Mouse (Mus musculus) left cerebral cortex, adult 2 months (tissue): Measurements from ENCODE around the gene Noto. TPM values are rescaled to one million over a fixed set of nuclear protein-coding genes. Genes with fewer than 3 reads are reported as not detected.
"Not testable (repeated sequence)": the region's sequence is repeated elsewhere in the genome, so short reads cannot be mapped to it uniquely, and the experiment has no call there.

ENCODE experiments used
- DNase-seq, 2 experiments: peaks; one replicate each; pipeline ENCODE4 v3.0.0; 2021 to 2022; ENCODE audit warnings: low spot score in 2 of 2, mixed read lengths in 1 of 2; ENCODE audit errors: extremely low spot score in 1 of 2
- H3K27ac ChIP-seq: fragments of 200-600 bp; 2 replicates; pipeline ENCODE4 v1.8.1; 2022
- H3K4me3 ChIP-seq: fragments of 200-600 bp; 2 replicates; pipeline ENCODE4 v1.8.1; 2022
- CTCF ChIP-seq: fragments of 200-600 bp; IDR thresholded peaks from 2 replicates; pipeline ENCODE4 v1.8.1; 2022; ENCODE audit warnings: antibody characterized with exemption, mild to moderate bottlenecking, moderate library complexity
- intact Hi-C: fragments of 180-260 bp; cut with DNase I; formaldehyde crosslinking; loops from one replicate; pipeline ENCODE4 v1.15.1; 2025
- total RNA-seq, 2 experiments: library from RNA; stranded (reverse); gene quantifications; 2 replicates each; pipeline ENCODE4 v1.2.3; 2021

Gene Noto
- total RNA-seq, 2 experiments from 2014 or later = not detected

DNA sequence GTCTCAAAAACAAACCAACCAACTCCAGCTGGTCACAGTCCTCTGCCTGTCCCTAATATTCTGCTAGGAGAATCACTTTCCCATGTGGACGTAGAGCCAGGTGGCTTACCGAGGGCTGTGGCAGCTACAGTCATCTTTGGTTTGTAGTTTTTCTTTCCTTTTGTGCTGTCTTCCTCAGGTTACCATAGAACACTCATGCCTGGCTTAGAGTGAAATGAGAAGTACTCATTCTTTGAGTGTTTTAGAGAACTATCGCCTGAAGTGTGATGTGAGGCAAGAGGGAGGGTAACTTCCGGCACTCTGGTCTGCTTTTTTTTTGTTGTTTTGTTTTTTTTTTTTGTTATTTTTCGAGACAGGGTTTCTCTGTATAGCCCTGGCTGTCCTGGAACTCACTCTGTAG lies 10.2 kb downstream of the Noto start:
- no peak for DNase-seq
- intact Hi-C loops = no loop called here
- Histone ChIP-seq H3K4me3 (no peak overlapping the region), H3K27ac (no peak overlapping the region)
- no peak for TF ChIP-seq CTCF

DNA sequence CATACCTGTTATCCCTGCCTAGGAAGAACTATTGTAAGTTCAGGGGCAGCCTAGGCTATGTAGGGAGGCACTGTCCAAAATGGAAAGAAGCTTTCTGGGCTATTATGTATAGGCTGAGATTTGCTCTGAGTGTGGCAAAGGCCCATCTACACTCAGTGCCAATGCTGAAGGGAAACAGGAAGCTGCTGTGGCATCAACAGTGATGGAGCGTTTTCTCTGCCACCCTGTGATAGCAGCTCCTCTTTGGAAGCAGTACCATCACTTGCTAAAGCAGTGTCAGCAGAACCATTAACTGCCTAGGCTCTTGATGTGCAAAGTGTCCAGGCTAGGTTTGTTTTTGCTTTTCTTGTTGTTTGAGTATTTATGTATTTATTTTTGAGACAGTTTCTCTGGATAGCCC lies 12.5 kb downstream of the Noto start:
- H3K4me3 ChIP-seq = no peak overlapping the region
- H3K27ac ChIP-seq = no peak overlapping the region
- no peak for TF ChIP-seq CTCF
- intact Hi-C loops = no loop called here
- DNase-seq = no peak

DNA sequence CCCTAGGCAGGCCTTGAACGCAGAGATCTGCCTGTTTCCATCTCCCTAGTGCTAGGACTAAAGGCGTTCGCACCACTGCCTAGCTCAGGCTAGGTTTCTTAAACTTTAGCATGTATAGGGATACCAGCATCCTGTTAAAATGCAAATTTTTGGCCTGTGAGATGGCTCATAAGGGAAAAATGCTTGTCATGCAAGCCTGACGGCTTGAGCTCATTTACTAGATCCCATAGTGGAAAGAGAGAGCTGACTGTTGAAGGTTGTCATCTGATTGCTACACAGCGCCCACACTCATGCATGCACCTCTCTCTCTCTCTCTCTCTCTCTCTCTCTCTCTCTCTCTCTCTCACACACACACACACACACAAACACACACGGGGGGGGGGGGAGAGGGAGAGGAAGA lies 12.9 kb downstream of the Noto start:
- intact Hi-C loops = no loop called here
- DNase-seq = no peak
- no peak for TF ChIP-seq CTCF
- no peak overlapping the region for H3K27ac ChIP-seq
- no peak overlapping the region for H3K4me3 ChIP-seq

DNA sequence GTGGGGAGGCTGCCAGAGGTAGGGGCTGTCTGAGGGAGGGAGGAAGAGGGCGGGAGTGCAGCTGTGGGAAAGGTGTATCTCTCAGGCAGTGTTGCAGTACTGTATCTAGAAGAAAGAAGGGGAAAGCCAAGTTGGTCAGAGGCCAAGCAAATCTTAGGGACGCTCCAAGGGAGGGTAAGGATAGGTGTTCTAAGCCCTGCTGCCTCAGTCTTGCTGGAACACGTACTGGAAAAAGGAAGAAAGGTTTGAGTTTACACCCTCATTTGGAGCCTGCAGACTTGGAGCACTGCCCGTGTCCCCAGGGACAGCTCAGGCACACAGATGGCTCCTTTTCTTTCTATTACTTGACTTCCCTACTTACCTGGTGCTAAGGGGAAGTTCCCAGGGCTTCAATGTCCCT lies 17.5 kb downstream of the Noto start:
- H3K27ac ChIP-seq = no peak overlapping the region
- TF ChIP-seq CTCF = no peak
- no peak overlapping the region for H3K4me3 ChIP-seq
- DNase-seq = no peak
- intact Hi-C loops = no loop called here

DNA sequence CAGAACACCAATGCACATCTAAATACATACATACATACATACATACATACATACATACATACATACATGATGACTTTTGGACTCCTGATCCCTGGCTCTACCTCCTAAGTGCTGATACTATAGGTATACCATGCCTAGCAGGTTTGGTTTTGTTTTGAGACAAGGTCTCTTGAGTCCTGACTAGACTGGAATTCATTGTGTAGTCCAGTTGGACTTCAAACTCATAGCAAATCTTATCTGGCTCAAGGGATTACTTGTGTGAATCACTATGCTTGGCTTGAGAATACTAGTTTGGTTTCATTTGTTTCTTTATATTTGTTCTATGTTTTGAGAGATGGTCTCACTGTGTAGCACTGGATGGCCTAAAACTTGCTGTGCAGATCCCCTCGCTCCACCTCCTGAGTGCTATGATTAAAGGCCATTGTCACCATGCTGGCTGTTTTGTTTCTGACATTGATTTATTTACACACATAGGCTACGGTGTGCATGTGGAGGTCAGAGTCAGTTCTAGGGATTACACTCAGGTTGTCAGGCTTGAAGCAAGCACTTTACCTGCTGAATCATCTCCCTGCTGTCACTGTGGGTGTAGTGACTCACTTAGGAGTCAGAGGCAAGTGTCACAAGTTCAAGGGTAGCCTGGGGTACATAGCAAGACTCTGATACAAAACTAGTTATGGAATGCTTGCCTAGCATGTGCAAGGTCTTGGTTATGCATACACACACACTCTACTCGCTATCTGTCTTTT lies 20.0 kb downstream of the Noto start:
- TF ChIP-seq CTCF = no peak
- peak overlapping the region; percentile 15; the same call in 1 of the 2 replicates for H3K27ac ChIP-seq
- intact Hi-C loops = no loop called here

DNA sequence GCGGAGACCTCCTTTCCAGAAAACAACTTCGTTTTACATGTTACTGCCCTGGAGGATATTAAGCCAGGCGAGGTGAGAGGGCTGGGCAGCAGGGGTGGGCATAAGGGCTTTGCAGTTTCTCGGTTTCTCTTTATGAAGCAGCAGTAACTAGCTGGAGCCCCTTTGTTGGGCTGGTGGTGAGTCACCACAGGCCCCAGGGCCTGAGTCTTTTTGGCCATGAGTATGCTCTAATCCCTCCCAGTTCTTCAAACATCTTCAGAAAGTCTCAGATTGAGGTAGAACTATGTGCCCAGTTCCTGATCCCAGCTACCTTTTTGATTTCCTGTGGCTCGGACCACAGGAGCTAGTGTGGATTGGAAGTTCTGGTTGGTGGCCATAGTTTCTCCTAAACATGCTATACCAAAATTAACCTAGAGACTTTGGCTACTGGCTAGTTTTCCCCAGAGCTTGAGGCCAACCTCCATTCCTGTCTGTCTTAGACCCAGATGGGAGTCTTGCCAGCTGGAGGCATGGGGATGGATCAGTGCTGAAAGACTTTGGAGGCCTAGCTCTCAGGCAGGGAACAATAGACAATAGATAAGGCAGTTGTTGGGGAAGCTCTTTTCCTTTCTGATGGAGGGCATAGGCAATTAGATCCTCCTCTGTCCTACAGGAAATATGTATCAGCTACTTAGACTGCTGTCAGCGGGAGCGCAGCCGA lies 20.7 kb downstream of the Noto start:
- no peak for TF ChIP-seq CTCF
- Histone ChIP-seq H3K4me3 (no peak overlapping the region), H3K27ac (no peak overlapping the region)
- intact Hi-C loops = no loop called here
- no peak for DNase-seq

More for the DNA sequence above, 20.0 kb downstream of the Noto start:
- DNase-seq = no peak
- H3K4me3 ChIP-seq = no peak overlapping the region

DNA sequence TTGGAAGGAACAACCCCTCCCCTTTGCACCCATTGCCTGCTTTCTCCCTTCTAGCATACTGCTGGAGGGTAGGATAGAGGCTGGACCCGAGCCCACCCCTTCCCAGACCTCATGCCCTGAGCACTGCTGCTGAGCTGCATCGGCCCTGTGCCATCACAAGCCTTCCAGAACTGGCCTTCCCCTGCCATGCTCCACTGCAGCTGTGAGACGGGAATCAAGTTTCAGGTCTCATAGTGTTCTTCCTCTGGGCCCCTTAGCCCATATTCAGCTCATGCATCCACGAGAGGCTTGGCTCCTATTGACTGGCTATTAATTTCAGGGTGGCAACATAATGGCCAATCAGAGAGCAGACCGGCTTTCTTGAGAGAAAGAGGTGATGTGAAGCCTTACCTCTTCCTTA lies 21.6 kb downstream of the Noto start:
- DNase-seq = no peak
- TF ChIP-seq CTCF = no peak
- Histone ChIP-seq H3K27ac (no peak overlapping the region), H3K4me3 (no peak overlapping the region)
- intact Hi-C loops = no loop called here

DNA sequence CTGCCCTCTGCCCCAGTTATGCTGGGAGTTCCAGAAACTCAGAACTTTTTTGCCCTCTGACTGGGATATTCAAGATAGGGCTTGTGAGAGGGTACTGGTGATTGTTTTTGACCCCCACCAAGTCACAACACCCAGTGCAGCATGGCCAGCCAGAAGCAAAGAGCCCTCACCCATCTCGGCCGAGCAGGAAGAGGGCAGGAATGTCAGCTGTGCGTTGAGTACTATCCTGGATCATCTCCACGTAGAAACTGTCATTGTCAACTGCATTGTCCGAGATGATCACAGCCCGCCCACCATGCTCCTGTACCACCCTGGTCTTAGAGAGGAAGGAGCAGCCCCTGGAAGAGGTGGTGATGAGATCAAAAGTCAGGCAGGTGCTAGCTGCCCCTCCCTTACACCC lies 23.7 kb downstream of the Noto start:
- no peak for TF ChIP-seq CTCF
- Histone ChIP-seq H3K27ac (no peak overlapping the region), H3K4me3 (no peak overlapping the region)
- intact Hi-C loops = no loop called here
- no peak for DNase-seq

DNA sequence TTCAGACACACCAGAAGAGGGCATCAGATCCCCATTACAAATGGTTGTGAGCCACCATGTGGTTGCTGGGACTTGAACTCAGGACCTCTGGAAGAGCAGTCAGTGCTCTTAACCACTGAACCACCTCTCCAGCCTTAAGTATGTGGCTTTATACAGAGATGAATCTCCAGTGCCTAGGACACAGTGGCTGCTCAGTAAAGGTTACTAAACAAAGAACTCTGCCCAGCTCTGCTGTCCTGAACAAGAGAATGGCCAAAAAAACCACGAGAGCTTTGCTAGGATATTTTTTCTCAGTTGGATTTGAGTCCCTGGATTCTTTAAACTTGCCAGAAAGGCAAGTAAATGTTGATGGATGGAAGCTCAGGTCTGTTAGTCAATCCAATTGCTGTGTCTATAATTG lies 26.5 kb downstream of the Noto start:
- DNase-seq = not testable (repeated sequence)
- intact Hi-C loops = loop anchor here (5.0 kb wide), 3 partner anchors 62 to 467 kb away; partner anchors contain the start of genes Alms1, Egr4 and Nat8f1
- 0 out of 2 replicates have a peak overlapping the region, but pooled peaks have one; percentile 4 for H3K27ac ChIP-seq
- peak overlapping the region; percentile 72; the same call in 1 of the 2 replicates for H3K4me3 ChIP-seq

DNA sequence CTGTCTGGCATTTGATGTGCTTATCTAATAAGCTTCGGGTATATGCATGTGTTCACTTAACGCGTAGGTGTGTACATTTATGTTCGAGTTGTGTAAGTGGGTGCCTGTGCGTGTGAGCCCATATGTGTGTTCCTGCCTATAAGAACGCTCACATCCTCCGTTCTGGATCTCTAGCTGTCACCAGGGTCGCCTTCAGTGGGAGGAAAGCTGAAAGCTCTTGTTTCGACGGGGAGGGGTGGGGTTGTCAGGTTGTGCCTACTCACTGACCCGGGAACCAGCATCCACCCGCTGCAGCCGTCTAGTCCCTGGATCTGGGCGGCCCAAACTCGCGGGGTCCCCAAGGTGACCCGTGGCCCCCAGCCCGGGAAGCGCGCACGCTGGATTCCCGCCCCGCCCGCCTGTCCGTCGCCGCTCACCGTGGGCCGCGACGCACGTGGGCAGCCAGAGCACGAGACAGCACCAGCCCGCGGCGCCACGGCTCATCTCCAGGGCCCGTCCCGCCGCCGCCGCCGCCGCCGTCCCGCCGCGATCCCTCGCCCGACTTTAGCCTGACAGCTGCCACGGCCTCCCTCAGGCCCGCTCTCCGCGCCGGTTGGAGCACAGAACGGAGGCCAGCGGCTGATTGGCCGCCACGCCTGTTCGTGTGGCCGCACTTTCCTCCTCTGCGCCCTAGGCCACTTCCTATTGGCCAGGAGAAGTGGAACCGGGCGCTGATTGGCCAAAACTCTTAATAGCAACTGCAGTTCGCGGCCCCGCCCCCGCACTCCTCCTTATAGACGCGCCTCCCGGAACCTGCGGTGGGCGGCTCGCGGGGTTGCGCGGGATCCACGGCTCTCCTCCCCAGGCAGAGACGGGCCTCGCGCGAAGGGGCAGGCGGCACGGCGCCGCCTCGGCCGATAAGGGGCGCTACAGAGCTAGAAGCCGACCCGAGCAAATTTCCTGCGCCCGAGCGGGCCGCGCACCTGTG lies 27.3 kb downstream of the Noto start, which contains the start of gene Cct7:
TSS of gene Cct7 (plus strand) at position 818 of the 967 bp plus-strand sequence.
- Histone ChIP-seq H3K4me3 (peak within 1 kb of the TSS; percentile 72), H3K27ac (peak within 1 kb of the TSS; percentile 91)
- intact Hi-C loops = loop anchor here (5.0 kb wide), 3 partner anchors 61 to 466 kb away; partner anchors contain the start of genes Alms1, Egr4 and Nat8f1
- peak; percentile 99 for DNase-seq
- TF ChIP-seq CTCF = peak; percentile 78

DNA sequence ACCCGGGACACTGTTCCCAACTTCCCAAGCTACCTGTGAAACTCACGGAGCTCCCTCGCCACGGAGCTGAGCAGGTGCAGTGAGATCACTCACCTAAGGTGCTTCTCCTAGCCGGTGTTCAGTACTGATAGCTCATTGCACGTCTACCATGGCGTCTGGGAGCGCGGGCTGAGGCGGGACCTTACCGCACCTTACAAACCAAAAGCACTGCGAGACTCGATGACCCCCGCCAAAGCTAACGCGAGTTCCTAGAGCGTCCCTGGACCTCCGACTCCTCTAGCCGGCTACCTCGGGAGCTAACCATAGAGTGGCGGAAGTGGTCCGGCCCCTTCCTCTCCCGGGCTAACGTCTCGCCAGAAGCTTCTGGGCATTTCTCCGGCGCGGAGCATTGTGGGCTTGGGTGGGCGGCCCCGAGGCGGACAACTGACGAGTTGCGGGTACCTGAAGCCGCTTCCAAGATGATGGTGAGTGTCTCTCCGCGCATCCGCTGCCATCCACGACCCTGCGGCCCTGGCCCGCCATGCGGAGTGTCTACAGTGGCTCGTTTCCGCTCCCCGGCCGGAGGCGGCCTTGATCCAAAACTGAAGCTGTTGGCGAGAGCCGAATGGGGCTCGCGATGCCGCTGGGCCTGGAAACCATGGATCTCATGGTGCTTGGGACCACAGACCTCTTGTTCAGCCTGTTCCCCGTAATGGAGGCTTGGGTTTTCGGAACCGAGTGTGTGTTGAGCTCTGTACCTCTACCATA lies 28.2 kb downstream of the Noto start, which contains the start of gene Pradc1:
TSS of gene Pradc1 (minus strand) at position 307 of the 747 bp plus-strand sequence.
- intact Hi-C loops = loop anchor here (5.0 kb wide), 3 partner anchors 60 to 465 kb away; partner anchors contain the start of genes Alms1, Egr4 and Nat8f1
- H3K4me3 ChIP-seq = peak within 1 kb of the TSS; percentile 72
- TF ChIP-seq CTCF = no peak
- H3K27ac ChIP-seq = peak within 1 kb of the TSS; percentile 91
- peak; percentile 97 to 98 for DNase-seq
